Mouse (Mus musculus): Measurements from ENCODE around the gene Vmn1r239-ps. TPM values are rescaled to one million over a fixed set of nuclear protein-coding genes. Genes with fewer than 3 reads are reported as not detected.
"Not testable (repeated sequence)": the region's sequence is repeated elsewhere in the genome, so short reads cannot be mapped to it uniquely, and the experiment has no call there.

The Vmn1r239-ps gene
- total RNA-seq (2021): not detected
- long read RNA-seq, experiment 1: 0 reads
- long read RNA-seq, experiment 2: 0 reads

DNA sequence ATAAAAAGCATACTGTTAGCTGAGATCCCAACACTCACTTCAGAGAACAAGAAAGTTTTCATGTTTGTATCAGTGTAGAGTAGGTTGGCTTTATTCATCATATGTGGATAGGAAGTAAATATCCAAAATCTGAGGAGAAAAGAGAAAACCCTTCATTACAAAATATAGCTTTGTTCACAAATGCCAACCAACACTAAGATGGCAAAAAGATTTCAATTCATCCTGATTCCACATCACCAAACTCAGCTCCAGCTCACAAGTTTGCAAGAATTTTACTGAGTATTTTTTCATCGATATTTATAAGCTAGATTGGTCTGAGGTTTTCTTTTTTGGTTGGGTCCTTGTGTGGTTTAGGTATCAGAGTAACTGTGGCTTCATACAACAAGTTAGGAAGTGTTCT lies at the start of gene Vmn1r239-ps:
Gene Vmn1r239-ps, minus strand, starts transcription at position 101 of the 400 bp plus-strand sequence.
- H3K27ac ChIP-seq; DNase-seq; intact Hi-C loops (cut with DNase I); H3K4me3 ChIP-seq: not testable (repeated sequence)

DNA sequence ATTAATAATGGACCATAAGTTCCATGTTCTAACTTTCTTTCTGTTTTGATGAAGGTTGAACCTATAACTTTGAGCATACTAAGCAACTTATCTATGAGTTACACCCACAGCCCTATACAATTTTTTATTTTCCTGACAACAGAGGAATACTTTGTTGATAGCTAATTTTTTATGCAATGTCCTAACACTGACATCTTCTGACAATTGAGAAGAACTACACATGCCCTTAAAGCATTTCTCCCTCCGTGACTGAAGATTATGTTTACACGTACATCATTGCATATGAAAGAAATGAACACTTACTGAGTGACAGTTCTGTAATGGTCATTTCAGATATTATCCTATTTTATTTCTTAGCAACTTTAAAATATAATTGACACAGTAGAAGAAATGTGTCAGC lies 36.0 kb upstream of the Vmn1r239-ps start:
- Histone ChIP-seq H3K27ac (no peak overlapping the region), H3K4me3 (no peak overlapping the region)
- TF ChIP-seq CTCF (IDR thresholded peaks at IDR 0.05): peak; percentile 52
- no peak for DNase-seq
- intact Hi-C loops (cut with DNase I): no loop called here

DNA sequence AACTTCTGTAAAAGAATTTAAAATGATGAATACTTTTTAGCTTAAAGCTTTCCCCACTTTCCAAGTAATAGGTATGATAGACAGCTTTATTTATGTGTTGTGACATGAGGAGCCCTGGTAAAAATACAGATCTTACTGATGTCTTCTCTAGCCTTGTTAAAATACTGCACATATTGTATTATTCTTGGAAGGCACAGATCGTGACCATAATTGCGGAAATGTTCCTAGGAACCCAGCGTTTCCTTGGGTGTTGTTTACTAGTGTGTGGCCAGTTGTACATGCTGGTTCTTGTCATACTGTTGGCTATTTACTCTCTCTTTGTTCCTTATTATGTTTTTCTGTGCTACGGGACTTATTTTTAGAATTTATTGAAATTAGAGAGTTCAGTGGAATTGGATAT lies 10.1 kb downstream of the Vmn1r239-ps start:
- no peak for TF ChIP-seq CTCF (IDR thresholded peaks at IDR 0.05)
- intact Hi-C loops (cut with DNase I): no loop called here
- H3K27ac ChIP-seq: no peak overlapping the region
- no peak overlapping the region for H3K4me3 ChIP-seq
- DNase-seq: no peak

DNA sequence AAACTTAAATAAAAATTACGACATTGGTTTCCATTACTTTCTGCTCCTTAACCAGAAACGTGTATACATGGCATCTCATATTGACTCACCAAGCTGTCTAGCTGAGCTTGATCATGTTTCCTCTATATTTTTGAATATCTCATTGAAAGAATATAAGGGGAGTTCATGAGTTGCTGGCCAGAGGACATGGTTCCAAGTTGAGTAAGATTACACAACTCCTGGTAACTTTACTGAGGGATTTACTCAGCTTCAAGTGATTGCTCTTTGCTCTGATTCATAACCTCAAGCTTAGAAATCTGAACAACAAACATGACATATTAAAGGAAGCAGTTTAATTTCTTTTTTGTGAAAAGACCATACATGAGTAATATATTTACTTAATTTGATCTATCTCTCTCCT lies 18.1 kb downstream of the Vmn1r239-ps start:
- H3K4me3 ChIP-seq: no peak overlapping the region
- TF ChIP-seq CTCF (IDR thresholded peaks at IDR 0.05): no peak
- no peak overlapping the region for H3K27ac ChIP-seq
- DNase-seq: no peak
- intact Hi-C loops (cut with DNase I): no loop called here

DNA sequence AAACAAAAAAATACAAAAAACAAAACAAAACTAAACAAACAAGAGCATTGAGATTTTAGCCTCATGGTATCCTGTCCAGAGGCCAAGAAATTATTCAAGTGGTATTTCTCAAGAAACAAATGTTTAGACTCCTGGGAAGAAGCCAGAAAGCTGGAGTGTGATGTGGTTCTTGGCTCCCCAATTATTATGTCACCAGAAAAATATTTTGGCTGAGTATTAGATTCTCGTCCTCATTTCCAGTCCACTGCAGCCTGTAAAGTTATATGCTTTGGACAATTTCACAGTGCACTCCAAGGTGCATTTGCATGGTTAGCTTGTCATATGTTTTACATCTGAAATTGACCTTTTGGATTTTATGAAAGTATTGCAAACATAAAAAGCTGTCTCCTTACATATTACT lies 23.8 kb downstream of the Vmn1r239-ps start:
- intact Hi-C loops (cut with DNase I): no loop called here

DNA sequence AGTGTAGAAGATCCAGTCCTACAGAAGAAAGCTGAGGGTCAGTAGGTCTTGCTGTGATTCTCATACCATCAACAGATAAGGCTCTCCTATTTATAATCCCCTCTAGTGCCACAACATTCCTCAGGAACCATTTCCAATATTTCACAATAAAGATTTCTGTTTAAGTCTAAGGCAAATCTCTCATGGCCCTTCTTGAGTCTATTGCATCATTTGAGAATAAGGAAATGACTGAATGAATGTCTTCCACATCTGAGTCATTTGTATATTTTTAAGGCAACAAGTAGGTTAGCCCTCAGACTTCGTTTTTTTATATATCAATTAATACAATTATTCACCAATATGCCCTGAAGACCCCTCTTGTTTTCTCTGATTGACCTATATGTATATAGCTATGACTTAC lies 24.4 kb downstream of the Vmn1r239-ps start, which contains the start of gene Il13ra2:
Gene Il13ra2, minus strand, starts transcription at position 64 of the 400 bp plus-strand sequence.
- Histone ChIP-seq H3K27ac (no peak within 1 kb of the TSS), H3K4me3 (no peak within 1 kb of the TSS)
- no peak for DNase-seq
- intact Hi-C loops (cut with DNase I): no loop called here
- no peak for TF ChIP-seq CTCF (IDR thresholded peaks at IDR 0.05)

More for the DNA sequence above, 23.8 kb downstream of the Vmn1r239-ps start:
- H3K4me3 ChIP-seq: no peak overlapping the region
- no peak for DNase-seq
- no peak overlapping the region for H3K27ac ChIP-seq
- no peak for TF ChIP-seq CTCF (IDR thresholded peaks at IDR 0.05)

Other genes starting within 250 kb of the Vmn1r239-ps start
- gene Il13ra2, start 24.5 kb downstream of the Vmn1r239-ps start, total RNA-seq (2021): not detected
- gene Lrch2, start 100.4 kb upstream of the Vmn1r239-ps start, total RNA-seq (2021): under 1 TPM; 0.69 to 0.78 TPM